Mouse (Mus musculus) Patski (cell line): ENCODE data around the gene Lifr. TPM values are rescaled to one million over a fixed set of nuclear protein-coding genes. Genes with fewer than 3 reads are reported as not detected.
A peak's percentile ranks its signal among the peaks of the same experiment; 100 is the strongest.

Experiments
- ATAC-seq: fragments of 100-300 bp; one replicate; pipeline ENCODE4 v1.8.0; 2021
- CTCF ChIA-PET: fragments of 350-600 bp; sonication (Branson Sonifier 250); formaldehyde crosslinking; loops from one replicate; lab custom pipeline; 2022; ENCODE audit warnings: inconsistent platforms; lab: Charles Lee
- POLR2A ChIA-PET: fragments of 350-600 bp; sonication (Branson Sonifier 250); formaldehyde crosslinking; loops from one replicate; lab custom pipeline; 2022; ENCODE audit warnings: antibody characterized with exemption, inconsistent platforms; lab: Charles Lee
- DNase-seq: peaks from one replicate; pipeline ENCODE4 v3.0.0-alpha.2; 2011; ENCODE audit warnings: low read depth, low spot score
- H3K27me3 ChIP-seq: fragments of 371-371 bp; one replicate; pipeline ENCODE4 v1.5.1; 2021
- CTCF ChIP-seq: fragments of 100-300 bp; IDR thresholded peaks from one replicate; pipeline ENCODE4 v1.5.1; 2021
- in situ Hi-C: fragments of 300-500 bp; cut with MboI; formaldehyde crosslinking; loops from 3 replicates; pipeline ENCODE4 v1.11.1; 2018; ENCODE audit warnings: low pct_unique_long_range_greater_than_20kb, mixed read lengths
- polyA plus RNA-seq: library from polyadenylated mRNA; unstranded; gene quantifications from one replicate; pipeline ENCODE4 v1.2.3, GENCODE M21; 2021

Gene Lifr
- polyA plus RNA-seq, 1 experiment from 2014 or later: 47.1 TPM

DNA sequence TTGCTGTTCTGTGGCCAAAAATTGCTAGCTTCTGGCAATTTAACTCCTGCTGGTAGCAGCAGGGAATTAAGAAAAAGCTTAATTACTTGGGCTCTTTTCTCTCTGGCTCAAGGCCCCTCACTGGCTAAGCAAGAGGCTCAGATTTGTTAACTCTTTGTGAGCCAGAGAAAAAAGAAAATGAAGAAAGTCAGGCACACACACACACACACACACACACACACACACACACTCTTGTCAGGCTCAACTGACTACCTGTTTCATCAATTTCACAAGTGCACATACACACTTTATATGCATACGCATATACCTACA is 27.8 kb upstream of the Lifr start:
- TF ChIP-seq CTCF: no peak
- ChIA-PET POLR2A (interaction anchor here (0.7 to 1.6 kb wide), 3 partner anchors 10 to 64 kb away, joined by 3 to 4 read pairs (median 3); no protein-coding TSS in a partner anchor), CTCF (interaction anchor here (1.0 to 1.4 kb wide), 3 partner anchors 14 to 72 kb away, joined by 3 read pairs; no protein-coding TSS in a partner anchor)
- DNase-seq: no peak
- no peak for ATAC-seq
- H3K27me3 ChIP-seq: no peaks in the 10 kb centered on the region
- in situ Hi-C loops: no loop called here

GRCm38 (mm10) chr15:7063521-7064240 is 26.7 kb upstream of the Lifr start:
- ATAC-seq: no peak
- ChIA-PET CTCF (interaction anchor here (1.1 to 1.4 kb wide), 2 partner anchors 10 to 71 kb away, joined by 3 read pairs; no protein-coding TSS in a partner anchor), POLR2A (interaction anchor here (0.7 kb wide), 1 partner anchor 39 kb away, joined by 3 read pairs; no protein-coding TSS in a partner anchor)
- in situ Hi-C loops: no loop called here
- no peak for TF ChIP-seq CTCF
- no peaks in the 10 kb centered on the region for H3K27me3 ChIP-seq
- no peak for DNase-seq

GRCm38 (mm10) chr15:7064992-7065523 is 25.4 kb upstream of the Lifr start:
- DNase-seq: no peak
- TF ChIP-seq CTCF: no peak
- in situ Hi-C loops: no loop called here

GRCm38 (mm10) chr15:7065624-7066023 is 24.8 kb upstream of the Lifr start:
- in situ Hi-C loops: no loop called here
- POLR2A ChIA-PET: interaction anchor here (0.6 kb wide), 1 partner anchor 18 kb away, joined by 3 read pairs; no protein-coding TSS in a partner anchor
- CTCF ChIA-PET: no interaction called here
- no peaks in the 10 kb centered on the region for H3K27me3 ChIP-seq
- ATAC-seq: no peak
- no peak for TF ChIP-seq CTCF
- no peak for DNase-seq

More at GRCm38 (mm10) chr15:7064992-7065523, 25.4 kb upstream of the Lifr start:
- H3K27me3 ChIP-seq: no peaks in the 10 kb centered on the region
- POLR2A ChIA-PET: no interaction called here
- ATAC-seq: no peak
- CTCF ChIA-PET: no interaction called here

DNA sequence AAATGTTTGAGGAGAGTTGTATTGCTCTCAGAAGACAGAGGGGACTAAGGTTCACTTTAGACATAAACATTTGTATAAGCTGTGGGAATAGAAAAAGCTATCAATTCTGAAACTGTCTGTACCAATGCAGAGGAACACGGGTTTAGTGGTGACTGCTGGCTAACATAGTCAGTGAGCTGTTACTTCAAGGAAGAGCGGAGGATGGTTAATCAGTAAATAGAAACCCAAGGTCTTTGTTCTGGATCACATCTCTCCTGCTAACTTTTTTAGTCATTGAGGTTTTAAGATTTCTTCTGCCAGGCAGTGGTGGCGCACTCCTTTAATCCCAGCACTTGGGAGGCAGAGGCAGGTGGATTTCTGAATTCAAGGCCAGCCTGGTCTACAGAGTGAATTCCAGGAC is 23.7 kb upstream of the Lifr start:
- DNase-seq (no peak), ATAC-seq (peak; percentile 21)
- ChIA-PET CTCF (no interaction called here), POLR2A (no interaction called here)
- peak; percentile 19 for TF ChIP-seq CTCF
- in situ Hi-C loops: no loop called here
- H3K27me3 ChIP-seq: no peaks in the 10 kb centered on the region

GRCm38 (mm10) chr15:7069374-7069773 is 21.0 kb upstream of the Lifr start:
- ChIA-PET POLR2A (no interaction called here), CTCF (interaction anchor here (0.7 kb wide), 1 partner anchor 34 kb away, joined by 3 read pairs; no protein-coding TSS in a partner anchor)
- ATAC-seq: no peak
- H3K27me3 ChIP-seq: no peaks in the 10 kb centered on the region
- DNase-seq: no peak
- in situ Hi-C loops: no loop called here
- TF ChIP-seq CTCF: no peak

GRCm38 (mm10) chr15:7070199-7070794 is 20.1 kb upstream of the Lifr start:
- DNase-seq (no peak), ATAC-seq (no peak)
- ChIA-PET CTCF (interaction anchor here (0.7 kb wide), 1 partner anchor 33 kb away, joined by 3 read pairs; no protein-coding TSS in a partner anchor), POLR2A (no interaction called here)
- no peaks in the 10 kb centered on the region for H3K27me3 ChIP-seq
- in situ Hi-C loops: no loop called here
- TF ChIP-seq CTCF: no peak

DNA sequence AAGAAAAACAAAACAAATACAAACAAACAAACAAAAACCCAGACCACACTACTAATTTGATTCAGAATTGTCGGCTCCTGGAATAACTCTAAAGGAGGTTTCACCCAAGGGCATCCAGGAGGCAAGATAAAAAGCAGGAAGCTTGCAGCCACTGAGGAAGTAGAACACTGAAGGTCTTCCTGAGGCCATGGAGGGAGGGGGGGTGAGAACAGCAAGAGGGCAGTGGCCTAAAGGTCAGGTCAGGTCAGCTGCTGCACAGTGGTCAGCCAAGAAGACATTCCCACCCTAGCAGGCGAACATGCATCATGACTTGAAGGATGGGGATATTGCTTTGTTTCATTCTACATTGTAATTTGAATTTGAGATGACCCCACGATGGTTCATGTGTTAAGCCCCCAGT is 17.1 kb upstream of the Lifr start:
- in situ Hi-C loops: no loop called here
- ATAC-seq (no peak), DNase-seq (no peak)
- no peaks in the 10 kb centered on the region for H3K27me3 ChIP-seq
- POLR2A ChIA-PET: interaction anchor here (0.6 kb wide), 1 partner anchor 11 kb away, joined by 3 read pairs; no protein-coding TSS in a partner anchor
- CTCF ChIA-PET: interaction anchor here (1.2 kb wide), 1 partner anchor 10 kb away, joined by 4 read pairs; no protein-coding TSS in a partner anchor
- TF ChIP-seq CTCF: no peak

DNA sequence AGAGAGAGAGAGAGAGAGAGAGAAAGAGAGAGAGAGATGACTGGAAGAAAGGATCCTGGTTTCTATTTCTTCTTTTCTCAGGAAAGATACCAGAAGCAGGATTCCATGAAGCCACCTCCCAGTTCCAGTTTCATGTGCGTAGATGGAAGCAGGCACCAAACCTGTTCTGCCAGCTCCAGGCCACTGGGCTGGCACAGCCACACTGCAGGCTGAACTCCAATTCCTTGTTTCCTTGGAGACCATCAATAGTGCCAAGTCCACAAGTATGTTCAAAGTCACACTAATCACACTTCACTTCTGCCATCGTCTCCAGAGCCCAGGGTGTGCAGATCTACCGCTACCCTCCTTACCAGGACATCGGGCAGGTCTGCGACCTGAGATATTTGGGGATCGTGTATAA is 15.2 kb upstream of the Lifr start:
- TF ChIP-seq CTCF: no peak
- in situ Hi-C loops: no loop called here
- ChIA-PET POLR2A (no interaction called here), CTCF (no interaction called here)
- DNase-seq (no peak), ATAC-seq (no peak)
- no peaks in the 10 kb centered on the region for H3K27me3 ChIP-seq

GRCm38 (mm10) chr15:7078356-7078755 is 12.1 kb upstream of the Lifr start:
- ChIA-PET CTCF (no interaction called here), POLR2A (no interaction called here)

More at GRCm38 (mm10) chr15:7078356-7078755, 12.1 kb upstream of the Lifr start:
- no peaks in the 10 kb centered on the region for H3K27me3 ChIP-seq
- no peak for ATAC-seq
- no peak for DNase-seq
- in situ Hi-C loops: no loop called here
- TF ChIP-seq CTCF: no peak
